Mouse (Mus musculus): ENCODE data around the gene Dcpp2. TPM values are rescaled to one million over a fixed set of nuclear protein-coding genes. Genes with fewer than 3 reads are reported as not detected.

Gene Dcpp2
- total and polyA plus RNA-seq, 3 experiments, result not detected

DNA sequence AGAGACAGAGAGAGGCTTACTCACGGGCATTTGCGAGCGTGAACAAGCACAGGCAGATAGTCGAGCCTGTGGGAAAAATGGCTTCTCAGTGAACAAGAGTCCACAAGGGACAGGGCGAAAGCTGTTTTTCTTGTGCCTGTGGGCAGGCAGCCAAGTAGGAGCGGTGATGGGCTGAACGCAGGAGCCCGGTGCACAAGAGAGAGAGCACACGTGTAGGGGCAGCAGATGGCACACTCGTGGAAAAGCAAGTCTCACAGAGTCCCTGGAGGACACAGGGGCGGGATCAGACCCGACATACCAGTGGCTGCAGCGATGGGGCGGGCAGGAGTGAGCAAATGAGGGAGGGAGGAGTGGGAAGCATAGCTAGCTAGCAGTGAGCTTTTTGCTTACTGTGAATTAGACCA is 44.4 kb downstream of the Dcpp2 start:
- DNase-seq (ENCODE audit: low read depth, low spot score), result peak; percentile 83
- Histone ChIP-seq H3K27ac (ENCODE audit: control insufficient read depth, low read depth, low read length) (peak overlapping the region; percentile 72), H3K4me1 (ENCODE audit: control insufficient read depth in 1 of 2, insufficient read depth in 2 of 2, low read length in 2 of 2) (peaks cover 2 to 6% of the 10 kb centered on the region in 2 experiments), H3K9ac (ENCODE audit: control insufficient read depth, low read depth, low read length, poor library complexity, severe bottlenecking) (peak overlapping the region; percentile 74), H3K79me2 (ENCODE audit: control insufficient read depth, insufficient read depth, low read length, poor library complexity) (no peaks in the 10 kb centered on the region; the same call in 1 of the 2 replicates), H3K4me3 (ENCODE audit: control insufficient read depth in 1 of 2, insufficient read depth in 1 of 2, low read depth in 2 of 2, low read length in 2 of 2) (peak overlapping the region; percentile 70 to 97), H3K27me3 (ENCODE audit: control insufficient read depth in 1 of 2, insufficient read depth in 2 of 2, low read length in 2 of 2) (peaks cover 0 to 4% of the 10 kb centered on the region in 2 experiments; a peak in 2 of 4 replicates), H3K9me3 (replicated peaks; ENCODE audit: insufficient read depth, low read length) (no peaks in the 10 kb centered on the region), H3K36me3 (ENCODE audit: control insufficient read depth in 1 of 2, insufficient read depth in 2 of 2, low read length in 2 of 2) (peaks cover 0 to 2% of the 10 kb centered on the region in 2 experiments; a peak in 1 of 4 replicates)
- TF ChIP-seq ELF1 (IDR thresholded peaks at IDR 0.05; ENCODE audit: low read depth, low read length) (no peak), SIN3A (IDR thresholded peaks at IDR 0.05; ENCODE audit: low read length) (no peak), USF1 (IDR thresholded peaks at IDR 0.05; ENCODE audit: low read depth, low read length) (no peak), TAL1 (IDR thresholded peaks at IDR 0.05; ENCODE audit: low read length) (no peak), SMC3 (IDR thresholded peaks at IDR 0.05; ENCODE audit: low read depth, low read length) (no peak), KAT2A (conservative IDR thresholded peaks at IDR 0.05; ENCODE audit: low read depth, low read length) (no peak), GABPA (IDR thresholded peaks at IDR 0.05; ENCODE audit: low read depth, low read length) (no peak), MAZ (IDR thresholded peaks at IDR 0.05; ENCODE audit: low read depth, low read length) (peak; percentile 14), ETS1 (IDR thresholded peaks at IDR 0.05; ENCODE audit: low read depth, low read length) (no peak), BHLHE40 (IDR thresholded peaks at IDR 0.05; ENCODE audit: borderline replicate concordance, low read depth, low read length) (no peak), TBP (IDR thresholded peaks at IDR 0.05; ENCODE audit: low read depth, low read length) (no peak), MYC (IDR thresholded peaks at IDR 0.05; ENCODE audit: low read depth, low read length) (0 out of 2 replicates have a peak, but pooled peaks have one; percentile 3), ZMIZ1 (IDR thresholded peaks at IDR 0.05; ENCODE audit: low read depth, low read length) (no peak), POLR2AphosphoS2 (IDR thresholded peaks at IDR 0.05; ENCODE audit: low read length) (no peak; the same call in 1 of the 2 replicates), POLR2A (IDR thresholded peaks at IDR 0.05; ENCODE audit: control insufficient read depth in 1 of 2, insufficient read depth in 1 of 2, low read depth in 1 of 2, low read length in 2 of 2, poor library complexity in 1 of 2) (peak in 1 of 2 experiments; percentile 34; a peak in 2 of 4 replicates), TCF12 (IDR thresholded peaks at IDR 0.05; ENCODE audit: low read depth, low read length) (0 out of 2 replicates have a peak, but pooled peaks have one; percentile 2), CHD1 (IDR thresholded peaks at IDR 0.05; ENCODE audit: low read depth, low read length) (no peak), MXI1 (IDR thresholded peaks at IDR 0.05; ENCODE audit: low read depth, low read length) (peak; percentile 24; the same call in 1 of the 2 replicates), GATA1 (IDR thresholded peaks at IDR 0.05; ENCODE audit: low read depth, low read length) (no peak), CHD2 (IDR thresholded peaks at IDR 0.05; ENCODE audit: low read length) (no peak), NELFE (IDR thresholded peaks at IDR 0.05; ENCODE audit: low read depth, low read length) (no peak), RCOR1 (IDR thresholded peaks at IDR 0.05; ENCODE audit: low read depth, low read length) (no peak), E2F4 (IDR thresholded peaks at IDR 0.05; ENCODE audit: borderline replicate concordance, low read depth, low read length) (no peak), CTCF (IDR thresholded peaks at IDR 0.05 in 2 of 3, conservative IDR thresholded peaks at IDR 0.05 in 1 of 3; ENCODE audit: control insufficient read depth in 1 of 3, insufficient read depth in 1 of 3, low read depth in 2 of 3, low read length in 3 of 3, poor library complexity in 1 of 3, severe bottlenecking in 1 of 3) (no peak), MYB (IDR thresholded peaks at IDR 0.05; ENCODE audit: low read depth, low read length) (no peak)
